ENCODE assay signal across 8 mouse cellular contexts in genomic region chr8:128359521-128360318, GRCm38 (mm10). TPM values are rescaled to one million over a fixed set of nuclear protein-coding genes. Genes with fewer than 3 reads are reported as not detected.
A peak's percentile ranks its signal among the peaks of the same experiment; 100 is the strongest.
DNase-seq lines count a peak whose midpoint lies in the region; ATAC-seq lines count a peak whose summit lies in the region.

No protein-coding gene starts in this region.

- WGBS in forebrain, embryonic 14.5 days = under 1% methylated on average over 39 of the region's 40 CpGs
- WGBS in hindbrain, embryonic 13.5 days = under 1% methylated on average over 40 of the region's 40 CpGs
- under 1% methylated on average over 40 of the region's 40 CpGs for WGBS in liver, embryonic 12.5 days (ENCODE audit: insufficient replicate concordance)
- under 1% methylated on average over 40 of the region's 40 CpGs for WGBS in neural tube, embryonic 12.5 days

- ATAC-seq in forebrain, embryonic 14.5 days = peak; percentile 19; the same call in 1 of the 2 replicates
- ATAC-seq in hindbrain, embryonic 13.5 days (ENCODE audit: low FRiP score) = 0 out of 2 replicates have a peak, but pooled peaks have one; percentile 25
- no peak for ATAC-seq in liver, embryonic 12.5 days
- ATAC-seq in neural tube, embryonic 12.5 days (ENCODE audit: low FRiP score, low read depth) = no peak
- no peak for ATAC-seq in monocyte, adult 5-6 weeks (replicated peaks; ENCODE audit: insufficient number of reproducible peaks, low FRiP score, low TSS enrichment, poor library complexity, severe bottlenecking)

- DNase-seq in lung, adult 18-20 months = peak; percentile 37 to 45
- no peak for DNase-seq in lung, postnatal 25 days (ENCODE audit: low spot score)
- peak; percentile 32 for DNase-seq in adipocyte (ENCODE audit: low spot score)
- DNase-seq in forebrain, embryonic 14.5 days (ENCODE audit: low spot score) = peak; percentile 61

- peak overlapping the region; percentile 93 for H3K27ac ChIP-seq in forebrain, embryonic 14.5 days (ENCODE audit: low read depth, low read length)
- H3K27ac ChIP-seq in hindbrain, embryonic 13.5 days = peak overlapping the region; percentile 97
- H3K27ac ChIP-seq in liver, embryonic 12.5 days = peak overlapping the region; percentile 80
- H3K27ac ChIP-seq in neural tube, embryonic 12.5 days = peak overlapping the region; percentile 81

- peak overlapping the region; percentile 90 for H3K4me2 ChIP-seq in forebrain, embryonic 14.5 days (ENCODE audit: low read length)
- H3K4me2 ChIP-seq in hindbrain, embryonic 13.5 days = peak overlapping the region; percentile 98
- H3K4me2 ChIP-seq in liver, embryonic 12.5 days = peak overlapping the region; percentile 67
- peak overlapping the region; percentile 82 for H3K4me2 ChIP-seq in neural tube, embryonic 12.5 days (replicated peaks)

- H3K4me3 ChIP-seq in forebrain, embryonic 14.5 days (ENCODE audit: low read depth, low read length) = peak overlapping the region; percentile 69
- H3K4me3 ChIP-seq in hindbrain, embryonic 13.5 days = peak overlapping the region; percentile 87
- H3K4me3 ChIP-seq in liver, embryonic 12.5 days = peak overlapping the region; percentile 60
- H3K4me3 ChIP-seq in neural tube, embryonic 12.5 days = peak overlapping the region; percentile 76

- H3K36me3 ChIP-seq in forebrain, embryonic 14.5 days (ENCODE audit: control insufficient read depth, insufficient read depth, low read length) = no peaks in the 10 kb centered on the region
- no peaks in the 10 kb centered on the region for H3K36me3 ChIP-seq in hindbrain, embryonic 13.5 days
- H3K36me3 ChIP-seq in liver, embryonic 12.5 days = no peaks in the 10 kb centered on the region
- no peaks in the 10 kb centered on the region for H3K36me3 ChIP-seq in neural tube, embryonic 12.5 days

- no peaks in the 10 kb centered on the region for H3K9me3 ChIP-seq in forebrain, embryonic 14.5 days (replicated peaks; ENCODE audit: control insufficient read depth, low read length)
- no peaks in the 10 kb centered on the region for H3K9me3 ChIP-seq in hindbrain, embryonic 13.5 days
- no peaks in the 10 kb centered on the region for H3K9me3 ChIP-seq in liver, embryonic 12.5 days (replicated peaks)
- no peaks in the 10 kb centered on the region for H3K9me3 ChIP-seq in neural tube, embryonic 12.5 days

- H3K4me1 ChIP-seq in forebrain, embryonic 14.5 days (ENCODE audit: control insufficient read depth, insufficient read depth, low read length) = peaks cover 12% of the 10 kb centered on the region
- H3K4me1 ChIP-seq in hindbrain, embryonic 13.5 days (replicated peaks) = peaks cover 61% of the 10 kb centered on the region
- H3K4me1 ChIP-seq in liver, embryonic 12.5 days = no peaks in the 10 kb centered on the region; the same call in 1 of the 2 replicates
- peaks cover 28% of the 10 kb centered on the region for H3K4me1 ChIP-seq in neural tube, embryonic 12.5 days

- no peaks in the 10 kb centered on the region for H3K27me3 ChIP-seq in forebrain, embryonic 14.5 days (replicated peaks; ENCODE audit: control insufficient read depth, insufficient read depth, low read length)
- H3K27me3 ChIP-seq in hindbrain, embryonic 13.5 days = 0 out of 2 replicates have a peak, but pooled peaks cover 4% of the 10 kb centered on the region
- H3K27me3 ChIP-seq in liver, embryonic 12.5 days (replicated peaks) = peaks cover 70% of the 10 kb centered on the region
- no peaks in the 10 kb centered on the region for H3K27me3 ChIP-seq in neural tube, embryonic 12.5 days (replicated peaks)

- peak overlapping the region; percentile 89 for H3K9ac ChIP-seq in forebrain, embryonic 14.5 days (ENCODE audit: low read length)
- peak overlapping the region; percentile 95 for H3K9ac ChIP-seq in hindbrain, embryonic 13.5 days
- H3K9ac ChIP-seq in liver, embryonic 12.5 days = peak overlapping the region; percentile 68
- H3K9ac ChIP-seq in neural tube, embryonic 12.5 days = peak overlapping the region; percentile 84

RNA-seq across cellular contexts. Expression of gene Nrp1, which starts 1.3 kb away (rescaled TPM):
- 57.9 and 81.1 TPM in 2 replicates for polyA plus RNA-seq in forebrain, embryonic 14.5 days (2014; fragmentation: Nextera tagmentation; extraction: Ambion mirVana)
- polyA plus RNA-seq in hindbrain, embryonic 13.5 days (2015; fragmentation: Nextera tagmentation; extraction: Ambion mirVana) = 82.5 and 90.4 TPM in 2 replicates
- 32.0 and 32.8 TPM in 2 replicates for polyA plus RNA-seq in liver, embryonic 12.5 days (2016; fragmentation: Nextera tagmentation; extraction: Ambion mirVana)
- 105 and 117 TPM in 2 replicates for polyA plus RNA-seq in neural tube, embryonic 12.5 days (2016; fragmentation: Nextera tagmentation; extraction: Ambion mirVana)
- 25.1 to 30.3 TPM (median 28.9 TPM) in 3 replicates for total RNA-seq in monocyte, adult 5-6 weeks (2017)

Comparison
In these comparisons a context has a peak if more than half of its experiments do, and no peak if none do; other contexts are left out.
1. ATAC-seq: peak in forebrain, embryonic 14.5 days (single experiment) and hindbrain, embryonic 13.5 days (single experiment); none in liver, embryonic 12.5 days (single experiment), neural tube, embryonic 12.5 days (single experiment) and monocyte, adult 5-6 weeks (single experiment).
2. Peak in every context shown above with its lines, with median percentiles within 50 percentile points of each other: H3K27ac ChIP-seq, H3K4me2 ChIP-seq, H3K4me3 ChIP-seq and H3K9ac ChIP-seq.